Mouse (Mus musculus): ENCODE results near the gene Bcas3. TPM values are rescaled to one million over a fixed set of nuclear protein-coding genes. Genes with fewer than 3 reads are reported as not detected.

The Bcas3 gene
- total and polyA plus RNA-seq, 2 experiments from 2014 or later: 29.3 to 31.6 TPM

DNA sequence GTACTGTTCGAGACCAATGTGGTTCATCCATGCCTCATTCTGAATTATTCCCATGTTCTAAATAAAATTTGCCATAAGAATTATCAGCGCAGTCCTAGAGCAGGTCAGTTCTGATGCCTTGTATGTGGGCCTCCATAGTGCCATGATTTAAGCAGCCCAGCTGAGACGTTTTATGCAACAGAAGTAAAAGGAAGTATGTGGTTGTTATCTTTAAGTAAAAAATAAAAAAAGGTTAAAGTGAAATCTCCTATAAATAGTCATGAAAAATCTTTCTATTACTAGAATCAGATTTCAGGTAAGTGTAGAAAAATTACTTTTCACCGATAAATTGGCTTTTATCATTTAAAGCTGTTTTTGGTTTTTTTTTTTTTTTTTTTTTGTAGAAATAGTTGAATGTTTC, 290.1 kb downstream of the Bcas3 start:
- H3K27me3 ChIP-seq (ENCODE audit: insufficient read depth, low read length): no peaks in the 10 kb centered on the region
- H3K4me3 ChIP-seq (ENCODE audit: low read depth, low read length): no peak overlapping the region
- DNase-seq: no peak
- no peaks in the 10 kb centered on the region for H3K36me3 ChIP-seq (ENCODE audit: insufficient read depth)
- H3K9ac ChIP-seq: no peak overlapping the region
- no peak for ATAC-seq
- no peak overlapping the region for H3K4me2 ChIP-seq (ENCODE audit: low read depth)
- no peak for TF ChIP-seq CTCF (IDR thresholded peaks at IDR 0.05; ENCODE audit: low read depth)
- peaks cover 11% of the 10 kb centered on the region for H3K4me1 ChIP-seq (ENCODE audit: insufficient read depth)
- H3K9me3 ChIP-seq (ENCODE audit: low read length): no peaks in the 10 kb centered on the region
- WGBS: 92% methylated on average over 4 of the region's 4 CpGs
- no peak overlapping the region for H3K27ac ChIP-seq (ENCODE audit: low read depth, low read length)

DNA sequence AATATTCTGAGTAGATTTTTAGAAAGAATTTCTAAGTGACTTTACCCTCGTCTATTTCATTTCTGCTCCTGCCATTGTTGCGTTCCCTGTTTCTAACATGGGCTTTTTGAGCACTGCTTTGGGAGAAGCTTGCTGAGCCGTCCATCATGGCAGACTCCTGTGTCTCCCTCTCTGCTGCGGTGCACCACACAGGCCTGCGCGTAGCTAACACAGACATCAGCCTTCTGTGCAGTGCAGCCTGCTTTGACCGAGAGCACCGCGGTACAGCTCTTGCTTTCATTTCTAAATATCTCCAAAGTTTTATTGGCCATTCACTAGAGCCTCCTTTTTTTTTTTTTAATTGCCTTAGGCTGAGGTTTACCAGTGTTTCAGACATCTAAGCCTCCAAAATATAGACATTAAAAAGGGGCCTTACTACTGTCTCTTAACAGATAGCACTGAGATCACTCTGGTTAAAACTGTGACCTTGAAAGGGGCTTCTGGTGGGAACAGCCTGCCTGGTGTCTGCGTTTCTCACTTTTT, 290.6 kb downstream of the Bcas3 start:
- TF ChIP-seq CTCF (IDR thresholded peaks at IDR 0.05; ENCODE audit: low read depth): no peak
- Histone ChIP-seq H3K4me2 (ENCODE audit: low read depth) (no peak overlapping the region), H3K9me3 (ENCODE audit: low read length) (no peaks in the 10 kb centered on the region), H3K4me1 (ENCODE audit: insufficient read depth) (peaks cover 11% of the 10 kb centered on the region), H3K27ac (ENCODE audit: low read depth, low read length) (no peak overlapping the region), H3K27me3 (ENCODE audit: insufficient read depth, low read length) (no peaks in the 10 kb centered on the region), H3K9ac (no peak overlapping the region), H3K4me3 (ENCODE audit: low read depth, low read length) (no peak overlapping the region), H3K36me3 (ENCODE audit: insufficient read depth) (no peaks in the 10 kb centered on the region)
- whole genome bisulfite sequencing: 62% methylated on average over 10 of the region's 10 CpGs
- DNase-seq (no peak), ATAC-seq (no peak)

DNA sequence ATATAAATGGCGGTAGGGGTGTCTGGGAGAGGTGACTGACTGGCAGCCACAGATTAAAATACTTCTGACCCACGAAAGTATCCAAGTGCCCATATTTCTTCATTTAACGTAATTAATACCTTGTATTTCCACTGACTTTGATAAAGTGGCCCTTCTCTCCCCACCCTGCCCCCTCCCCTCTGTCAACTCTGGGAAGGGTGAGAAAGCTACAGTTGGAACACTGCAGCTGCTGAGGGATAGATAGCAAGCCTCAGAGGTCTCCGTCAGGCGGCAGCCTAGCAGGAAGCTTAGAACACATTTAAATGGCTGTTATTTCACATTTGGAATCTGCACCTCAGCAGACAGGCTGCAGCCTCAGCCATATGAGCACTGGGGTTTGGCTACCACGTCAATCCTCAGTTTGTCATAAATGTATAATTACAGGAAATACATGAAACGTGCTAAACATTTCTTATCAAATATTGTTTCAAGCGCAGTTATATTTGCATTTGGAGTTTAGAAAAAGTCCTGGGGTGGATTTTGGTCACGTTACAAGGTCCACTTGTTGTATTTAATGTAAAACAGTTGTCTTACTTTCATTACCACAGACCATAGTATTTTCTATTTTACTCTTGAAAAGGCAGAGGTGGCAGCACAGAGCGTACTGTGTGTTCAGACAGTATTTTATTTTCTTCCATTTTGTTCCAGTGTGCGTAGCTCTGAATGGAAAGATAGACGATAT, 291.2 kb downstream of the Bcas3 start:
- Histone ChIP-seq H3K27ac (ENCODE audit: low read depth, low read length) (no peak overlapping the region), H3K9me3 (ENCODE audit: low read length) (no peaks in the 10 kb centered on the region), H3K36me3 (ENCODE audit: insufficient read depth) (no peaks in the 10 kb centered on the region), H3K4me3 (ENCODE audit: low read depth, low read length) (no peak overlapping the region), H3K27me3 (ENCODE audit: insufficient read depth, low read length) (no peaks in the 10 kb centered on the region), H3K4me2 (ENCODE audit: low read depth) (no peak overlapping the region), H3K4me1 (ENCODE audit: insufficient read depth) (peaks cover 11% of the 10 kb centered on the region), H3K9ac (no peak overlapping the region)
- no peak for DNase-seq
- no peak for TF ChIP-seq CTCF (IDR thresholded peaks at IDR 0.05; ENCODE audit: low read depth)
- WGBS: 73% methylated on average over 12 of the region's 12 CpGs
- no peak for ATAC-seq

DNA sequence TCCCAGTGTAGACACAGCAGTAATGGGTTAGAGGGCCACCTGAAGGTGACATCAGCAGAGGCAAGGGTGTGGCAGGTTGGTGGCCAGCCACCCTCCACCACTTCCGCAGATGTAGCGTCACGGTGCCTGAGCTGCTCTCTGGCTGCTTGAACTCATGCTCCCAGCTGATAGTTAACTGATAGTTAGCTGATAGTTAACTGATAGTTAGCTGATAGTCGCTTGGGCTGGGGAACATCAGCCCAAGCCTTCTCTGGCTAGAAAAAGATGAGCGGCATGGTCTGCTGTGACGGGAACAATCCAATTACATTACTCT, 291.7 kb downstream of the Bcas3 start:
- H3K4me3 ChIP-seq (ENCODE audit: low read depth, low read length): no peak overlapping the region
- TF ChIP-seq CTCF (IDR thresholded peaks at IDR 0.05; ENCODE audit: low read depth): no peak
- H3K4me2 ChIP-seq (ENCODE audit: low read depth): no peak overlapping the region
- ATAC-seq: no peak
- no peak overlapping the region for H3K27ac ChIP-seq (ENCODE audit: low read depth, low read length)
- no peaks in the 10 kb centered on the region for H3K36me3 ChIP-seq (ENCODE audit: insufficient read depth)
- H3K9me3 ChIP-seq (ENCODE audit: low read length): no peaks in the 10 kb centered on the region
- peaks cover 11% of the 10 kb centered on the region for H3K4me1 ChIP-seq (ENCODE audit: insufficient read depth)
- WGBS: 89% methylated on average over 6 of the region's 6 CpGs
- H3K27me3 ChIP-seq (ENCODE audit: insufficient read depth, low read length): no peaks in the 10 kb centered on the region
- no peak overlapping the region for H3K9ac ChIP-seq
- no peak for DNase-seq

DNA sequence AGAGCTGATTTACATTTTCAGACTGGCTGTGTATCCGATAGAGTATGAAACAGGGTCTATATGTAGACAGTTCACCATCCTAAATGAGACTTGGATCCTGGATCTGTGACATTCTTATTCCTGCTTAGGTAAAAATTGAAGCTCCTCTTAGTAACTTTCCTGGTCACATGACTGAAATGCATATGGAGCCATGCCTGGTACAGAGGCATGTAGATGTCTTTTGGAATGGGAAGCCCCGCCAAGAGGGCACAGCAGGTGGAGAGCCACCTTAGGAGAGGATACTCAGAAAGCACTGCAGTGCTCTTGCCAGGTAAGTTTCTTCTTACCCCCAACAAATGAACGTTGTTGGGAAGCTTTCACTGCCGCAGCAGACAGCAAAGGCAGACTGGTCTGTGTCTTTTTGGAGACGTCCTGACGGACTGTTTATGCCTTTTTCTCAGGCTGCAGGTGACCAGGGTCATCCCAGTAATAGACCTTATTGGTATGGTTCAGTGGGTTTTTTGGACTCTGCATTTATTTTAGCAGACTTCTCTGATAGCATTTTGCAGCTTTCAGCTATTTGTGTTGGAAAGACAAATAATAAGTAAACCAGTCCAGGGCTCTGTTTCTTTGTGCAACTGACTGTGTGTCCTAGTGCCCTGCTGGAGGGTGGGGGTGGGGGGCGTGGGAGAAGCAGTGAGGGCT, 292.3 kb downstream of the Bcas3 start:
- WGBS: 72% methylated on average over 7 of the region's 7 CpGs
- Histone ChIP-seq H3K27ac (ENCODE audit: low read depth, low read length) (no peak overlapping the region), H3K4me3 (ENCODE audit: low read depth, low read length) (no peak overlapping the region), H3K9ac (no peak overlapping the region), H3K27me3 (ENCODE audit: insufficient read depth, low read length) (no peaks in the 10 kb centered on the region), H3K4me1 (ENCODE audit: insufficient read depth) (peaks cover 7% of the 10 kb centered on the region), H3K9me3 (ENCODE audit: low read length) (no peaks in the 10 kb centered on the region), H3K36me3 (ENCODE audit: insufficient read depth) (no peaks in the 10 kb centered on the region), H3K4me2 (ENCODE audit: low read depth) (no peak overlapping the region)
- DNase-seq (no peak), ATAC-seq (no peak)
- TF ChIP-seq CTCF (IDR thresholded peaks at IDR 0.05; ENCODE audit: low read depth): no peak

DNA sequence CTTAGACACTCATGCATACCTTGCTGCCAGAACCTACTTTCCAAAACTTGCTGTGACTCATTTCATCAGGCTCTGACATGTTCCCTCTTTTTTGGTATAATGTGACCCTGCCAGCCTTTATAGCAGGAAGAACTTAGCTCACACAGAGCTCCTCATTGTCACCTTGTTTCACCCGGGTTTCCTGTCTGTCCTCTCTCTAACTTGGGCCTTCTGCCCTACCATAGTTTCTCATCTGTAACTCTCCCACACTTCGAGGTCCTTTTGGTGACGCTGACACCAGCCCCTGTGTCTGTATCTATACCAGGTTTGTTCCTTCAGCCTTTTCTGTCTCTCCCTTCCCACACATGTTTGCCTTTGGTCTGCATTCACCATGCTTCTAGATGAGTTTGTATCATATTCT, 295.9 kb downstream of the Bcas3 start:
- TF ChIP-seq CTCF (IDR thresholded peaks at IDR 0.05; ENCODE audit: low read depth): no peak
- H3K9me3 ChIP-seq (ENCODE audit: low read length): no peaks in the 10 kb centered on the region
- WGBS: 85% methylated on average over 3 of the region's 3 CpGs
- no peaks in the 10 kb centered on the region; the same call in 1 of the 2 replicates for H3K4me1 ChIP-seq (ENCODE audit: insufficient read depth)
- ATAC-seq (no peak), DNase-seq (no peak)
- H3K27me3 ChIP-seq (ENCODE audit: insufficient read depth, low read length): no peaks in the 10 kb centered on the region
- H3K9ac ChIP-seq: no peak overlapping the region
- no peaks in the 10 kb centered on the region for H3K36me3 ChIP-seq (ENCODE audit: insufficient read depth)
- H3K27ac ChIP-seq (ENCODE audit: low read depth, low read length): no peak overlapping the region
- no peak overlapping the region for H3K4me3 ChIP-seq (ENCODE audit: low read depth, low read length)
- H3K4me2 ChIP-seq (ENCODE audit: low read depth): no peak overlapping the region

- H3K4me3 ChIP-seq (ENCODE audit: low read depth, low read length): no peak overlapping the region
- no peaks in the 10 kb centered on the region for H3K9me3 ChIP-seq (ENCODE audit: low read length)
- ATAC-seq: no peak
- no peaks in the 10 kb centered on the region for H3K27me3 ChIP-seq (ENCODE audit: insufficient read depth, low read length)
- no peak for TF ChIP-seq CTCF (IDR thresholded peaks at IDR 0.05; ENCODE audit: low read depth)
- no peak overlapping the region for H3K27ac ChIP-seq (ENCODE audit: low read depth, low read length)
- H3K36me3 ChIP-seq (ENCODE audit: insufficient read depth): no peaks in the 10 kb centered on the region
- no peaks in the 10 kb centered on the region; the same call in 1 of the 2 replicates for H3K4me1 ChIP-seq (ENCODE audit: insufficient read depth)
- H3K4me2 ChIP-seq (ENCODE audit: low read depth): no peak overlapping the region
- WGBS: 90% methylated on average over 9 of the region's 9 CpGs
- no peak for DNase-seq
- no peak overlapping the region for H3K9ac ChIP-seq
Measured at GRCm38 (mm10) chr11:85649373-85649772, 296.4 kb downstream of the Bcas3 start.
